Mouse (Mus musculus): Measurements from ENCODE around the gene Olfr524. TPM values are rescaled to one million over a fixed set of nuclear protein-coding genes. Genes with fewer than 3 reads are reported as not detected.

The Olfr524 gene
- polyA plus RNA-seq, 2 experiments, result not detected

DNA sequence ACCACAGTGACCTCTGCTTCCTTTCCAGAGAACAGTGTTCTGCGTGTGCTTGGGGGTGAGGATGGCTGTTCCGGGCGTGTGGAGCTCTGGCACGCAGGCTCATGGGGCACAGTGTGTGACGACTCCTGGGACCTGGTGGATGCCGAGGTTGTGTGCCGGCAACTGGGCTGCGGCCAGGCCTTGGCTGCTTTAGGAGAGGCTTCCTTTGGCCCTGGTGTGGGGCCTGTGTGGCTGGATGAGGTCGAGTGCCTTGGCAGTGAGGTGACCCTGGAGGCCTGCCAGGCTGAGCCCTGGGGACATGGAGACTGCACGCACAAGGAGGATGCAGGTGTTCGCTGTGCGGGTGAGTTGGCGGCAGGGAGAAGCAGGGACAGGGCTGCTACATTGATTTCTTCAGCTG is 22.7 kb upstream of the Olfr524 start:
- Histone ChIP-seq H3K4me3 (replicated peaks; ENCODE audit: low read length) (no peak overlapping the region), H3K36me3 (ENCODE audit: control insufficient read depth, insufficient read depth, low read length) (no peaks in the 10 kb centered on the region), H3K9me3 (ENCODE audit: control insufficient read depth, low read length) (no peaks in the 10 kb centered on the region), H3K4me2 (replicated peaks; ENCODE audit: low read depth, low read length, severe bottlenecking) (no peak overlapping the region), H3K4me1 (ENCODE audit: control insufficient read depth, insufficient read depth, low read length) (no peaks in the 10 kb centered on the region), H3K27ac (replicated peaks; ENCODE audit: low read depth, low read length) (no peak overlapping the region), H3K27me3 (ENCODE audit: control insufficient read depth, insufficient read depth, low read length) (no peaks in the 10 kb centered on the region), H3K9ac (ENCODE audit: low read depth, low read length, severe bottlenecking) (no peak overlapping the region; the same call in 1 of the 2 replicates)
- no peak for DNase-seq (ENCODE audit: low spot score)
- ATAC-seq (ENCODE audit: low FRiP score, low read depth), result no peak
- 80% methylated on average over 13 of the region's 13 CpGs for WGBS
- no peak for TF ChIP-seq POLR2A (IDR thresholded peaks at IDR 0.05; ENCODE audit: borderline replicate concordance, extremely low read depth, insufficient read depth, insufficient read length)

DNA sequence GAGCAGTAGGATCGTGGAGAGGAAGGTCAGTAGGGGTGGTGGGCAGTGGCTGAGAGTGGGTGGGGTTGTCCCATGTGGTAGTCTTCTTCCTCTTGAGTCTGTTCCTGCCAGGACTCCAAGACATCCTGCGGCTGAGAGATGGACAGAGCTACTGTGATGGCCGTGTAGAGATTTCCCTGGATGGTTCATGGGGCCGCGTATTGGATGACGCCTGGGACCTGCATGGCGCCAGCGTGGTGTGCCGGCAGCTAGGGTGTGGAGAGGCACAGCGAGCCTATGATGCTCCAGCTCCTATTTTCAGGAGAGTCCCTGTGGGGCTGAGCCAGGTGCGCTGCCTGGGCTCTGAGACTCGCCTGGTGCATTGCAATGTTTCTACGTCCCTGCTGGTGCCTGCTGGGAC is 18.4 kb upstream of the Olfr524 start:
- H3K4me1 ChIP-seq (ENCODE audit: control insufficient read depth, insufficient read depth, low read length), result no peaks in the 10 kb centered on the region

DNA sequence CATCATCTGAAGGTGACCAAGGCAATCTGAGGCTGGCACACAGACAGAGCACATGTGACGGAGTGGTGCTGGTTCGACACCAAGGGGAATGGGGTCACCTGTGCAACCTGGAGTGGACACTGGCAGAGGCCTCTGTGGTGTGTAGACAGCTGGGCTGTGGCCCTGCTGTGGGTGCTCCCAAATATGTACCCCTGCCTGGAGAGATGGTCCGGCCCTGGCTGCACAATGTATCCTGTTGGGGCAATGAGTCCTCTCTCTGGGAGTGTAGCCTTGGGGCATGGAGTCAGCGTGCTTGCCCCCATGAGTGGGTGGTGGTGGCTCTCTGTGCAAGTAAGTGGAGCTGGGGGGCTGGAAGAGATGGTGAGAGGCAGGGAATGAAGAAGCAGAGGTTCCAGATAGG is 14.6 kb upstream of the Olfr524 start:
- H3K4me2 ChIP-seq (replicated peaks; ENCODE audit: low read depth, low read length, severe bottlenecking), result no peak overlapping the region
- 84% methylated on average over 4 of the region's 4 CpGs for whole genome bisulfite sequencing

More for the DNA sequence above, 18.4 kb upstream of the Olfr524 start:
- H3K4me3 ChIP-seq (replicated peaks; ENCODE audit: low read length), result no peak overlapping the region
- H3K27ac ChIP-seq (replicated peaks; ENCODE audit: low read depth, low read length), result no peak overlapping the region
- DNase-seq (ENCODE audit: low spot score) (no peak), ATAC-seq (ENCODE audit: low FRiP score, low read depth) (no peak)
- no peaks in the 10 kb centered on the region for H3K36me3 ChIP-seq (ENCODE audit: control insufficient read depth, insufficient read depth, low read length)
- H3K4me2 ChIP-seq (replicated peaks; ENCODE audit: low read depth, low read length, severe bottlenecking), result no peak overlapping the region
- no peak for TF ChIP-seq POLR2A (IDR thresholded peaks at IDR 0.05; ENCODE audit: borderline replicate concordance, extremely low read depth, insufficient read depth, insufficient read length)
- 82% methylated on average over 13 of the region's 13 CpGs for WGBS
- H3K9me3 ChIP-seq (ENCODE audit: control insufficient read depth, low read length), result no peaks in the 10 kb centered on the region
- no peak overlapping the region for H3K9ac ChIP-seq (ENCODE audit: low read depth, low read length, severe bottlenecking)
- no peaks in the 10 kb centered on the region for H3K27me3 ChIP-seq (ENCODE audit: control insufficient read depth, insufficient read depth, low read length)

DNA sequence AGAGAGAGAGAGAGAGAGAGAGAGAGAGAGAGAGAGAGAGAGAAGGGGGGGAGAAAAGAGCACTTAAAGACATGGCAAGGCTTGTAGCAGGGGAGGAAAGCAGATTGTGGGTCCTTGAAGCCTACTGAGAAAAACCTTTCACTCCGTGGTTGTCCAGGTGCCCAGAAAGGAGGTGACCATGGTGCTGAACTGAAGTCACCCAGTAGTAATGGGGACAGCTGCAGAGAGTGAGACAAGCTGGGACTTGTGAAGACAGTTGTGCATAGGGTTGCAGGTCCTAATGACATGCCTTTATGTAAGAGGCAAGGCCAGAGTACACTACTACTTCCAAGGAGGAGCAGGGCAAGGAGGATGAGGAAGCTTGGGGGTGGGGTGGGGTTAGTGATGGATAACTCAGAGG is 13.5 kb upstream of the Olfr524 start:
- TF ChIP-seq POLR2A (IDR thresholded peaks at IDR 0.05; ENCODE audit: borderline replicate concordance, extremely low read depth, insufficient read depth, insufficient read length), result no peak
- DNase-seq (ENCODE audit: low spot score), result peak; percentile 9
- 25% methylated on average over 1 of the region's 1 CpGs for WGBS

More for the DNA sequence above, 14.6 kb upstream of the Olfr524 start:
- Histone ChIP-seq H3K4me3 (replicated peaks; ENCODE audit: low read length) (no peak overlapping the region), H3K4me1 (ENCODE audit: control insufficient read depth, insufficient read depth, low read length) (no peaks in the 10 kb centered on the region), H3K9me3 (ENCODE audit: control insufficient read depth, low read length) (no peaks in the 10 kb centered on the region), H3K9ac (ENCODE audit: low read depth, low read length, severe bottlenecking) (no peak overlapping the region), H3K27me3 (ENCODE audit: control insufficient read depth, insufficient read depth, low read length) (no peaks in the 10 kb centered on the region), H3K27ac (replicated peaks; ENCODE audit: low read depth, low read length) (no peak overlapping the region), H3K36me3 (ENCODE audit: control insufficient read depth, insufficient read depth, low read length) (no peaks in the 10 kb centered on the region)
- DNase-seq (ENCODE audit: low spot score), result no peak
- no peak for ATAC-seq (ENCODE audit: low FRiP score, low read depth)
- TF ChIP-seq POLR2A (IDR thresholded peaks at IDR 0.05; ENCODE audit: borderline replicate concordance, extremely low read depth, insufficient read depth, insufficient read length), result no peak

DNA sequence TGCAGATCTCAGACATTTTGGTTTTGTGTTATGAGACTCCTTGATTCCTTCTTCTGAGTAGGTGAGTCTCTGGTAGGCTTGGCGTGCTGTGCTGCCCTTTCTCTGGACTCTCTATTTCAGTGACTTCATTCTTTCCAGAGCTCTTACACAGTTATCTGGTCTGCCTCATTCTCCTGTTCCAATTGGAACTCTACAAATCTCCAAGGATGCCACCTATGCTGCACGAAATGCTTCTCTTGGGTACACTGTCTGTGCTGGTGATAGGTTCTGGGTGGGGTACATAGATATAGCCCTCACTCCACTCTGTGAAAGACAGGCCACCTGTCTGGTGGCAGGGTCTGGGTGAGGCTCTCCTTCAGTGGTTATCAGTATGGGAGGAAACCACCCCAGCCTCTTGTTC is 12.2 kb upstream of the Olfr524 start, which contains the start of gene Cd163l1:
Gene Cd163l1 (plus strand): TSS at position 301 of the 400 bp plus-strand sequence.
- no peak within 1 kb of the TSS for H3K27ac ChIP-seq (replicated peaks; ENCODE audit: low read depth, low read length)
- no peaks in the 10 kb centered on the region for H3K9me3 ChIP-seq (ENCODE audit: control insufficient read depth, low read length)
- 91% methylated on average over 2 of the region's 2 CpGs for WGBS
- H3K27me3 ChIP-seq (ENCODE audit: control insufficient read depth, insufficient read depth, low read length), result no peaks in the 10 kb centered on the region
- ATAC-seq (ENCODE audit: low FRiP score, low read depth) (no peak), DNase-seq (ENCODE audit: low spot score) (no peak)
- H3K4me2 ChIP-seq (replicated peaks; ENCODE audit: low read depth, low read length, severe bottlenecking), result no peak within 1 kb of the TSS
- no peak for TF ChIP-seq POLR2A (IDR thresholded peaks at IDR 0.05; ENCODE audit: borderline replicate concordance, extremely low read depth, insufficient read depth, insufficient read length)
- no peak within 1 kb of the TSS for H3K4me3 ChIP-seq (replicated peaks; ENCODE audit: low read length)
- no peaks in the 10 kb centered on the region for H3K4me1 ChIP-seq (ENCODE audit: control insufficient read depth, insufficient read depth, low read length)
- no peaks in the 10 kb centered on the region for H3K36me3 ChIP-seq (ENCODE audit: control insufficient read depth, insufficient read depth, low read length)
- H3K9ac ChIP-seq (ENCODE audit: low read depth, low read length, severe bottlenecking), result no peak within 1 kb of the TSS

More for the DNA sequence above, 13.5 kb upstream of the Olfr524 start:
- no peaks in the 10 kb centered on the region for H3K36me3 ChIP-seq (ENCODE audit: control insufficient read depth, insufficient read depth, low read length)
- ATAC-seq (ENCODE audit: low FRiP score, low read depth), result no peak
- no peak overlapping the region for H3K27ac ChIP-seq (replicated peaks; ENCODE audit: low read depth, low read length)
- H3K27me3 ChIP-seq (ENCODE audit: control insufficient read depth, insufficient read depth, low read length), result no peaks in the 10 kb centered on the region
- no peaks in the 10 kb centered on the region for H3K9me3 ChIP-seq (ENCODE audit: control insufficient read depth, low read length)
- H3K4me1 ChIP-seq (ENCODE audit: control insufficient read depth, insufficient read depth, low read length), result no peaks in the 10 kb centered on the region
- H3K9ac ChIP-seq (ENCODE audit: low read depth, low read length, severe bottlenecking), result no peak overlapping the region
- no peak overlapping the region for H3K4me3 ChIP-seq (replicated peaks; ENCODE audit: low read length)
- H3K4me2 ChIP-seq (replicated peaks; ENCODE audit: low read depth, low read length, severe bottlenecking), result no peak overlapping the region

DNA sequence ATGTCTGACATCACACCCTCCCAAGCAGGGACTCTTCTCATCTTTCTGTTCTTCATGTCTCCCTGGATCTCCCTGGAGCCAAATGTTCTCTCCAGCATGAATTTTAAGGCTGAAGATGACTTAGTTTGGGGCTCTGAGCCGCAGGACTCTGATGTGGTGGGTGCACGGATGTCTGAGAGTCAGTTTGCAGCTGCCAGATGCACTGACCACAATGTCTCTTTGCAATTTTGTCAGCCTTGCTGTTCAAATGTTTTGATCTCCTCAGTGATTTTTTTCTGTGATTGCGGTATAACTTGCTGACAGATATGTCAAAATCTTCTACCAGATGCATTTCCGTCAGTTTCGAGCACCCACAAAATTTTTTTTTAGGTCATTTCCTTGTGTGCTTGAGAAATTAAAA is 8.1 kb upstream of the Olfr524 start:
- no peaks in the 10 kb centered on the region for H3K27me3 ChIP-seq (ENCODE audit: control insufficient read depth, insufficient read depth, low read length)
- H3K36me3 ChIP-seq (ENCODE audit: control insufficient read depth, insufficient read depth, low read length), result no peaks in the 10 kb centered on the region
- no peak overlapping the region for H3K9ac ChIP-seq (ENCODE audit: low read depth, low read length, severe bottlenecking)
- DNase-seq (ENCODE audit: low spot score), result no peak
- no peak overlapping the region for H3K4me2 ChIP-seq (replicated peaks; ENCODE audit: low read depth, low read length, severe bottlenecking)
- no peak for ATAC-seq (ENCODE audit: low FRiP score, low read depth)
- TF ChIP-seq POLR2A (IDR thresholded peaks at IDR 0.05; ENCODE audit: borderline replicate concordance, extremely low read depth, insufficient read depth, insufficient read length), result no peak
- no peaks in the 10 kb centered on the region for H3K4me1 ChIP-seq (ENCODE audit: control insufficient read depth, insufficient read depth, low read length)
- H3K9me3 ChIP-seq (ENCODE audit: control insufficient read depth, low read length), result no peaks in the 10 kb centered on the region
- no peak overlapping the region for H3K4me3 ChIP-seq (replicated peaks; ENCODE audit: low read length)
- H3K27ac ChIP-seq (replicated peaks; ENCODE audit: low read depth, low read length), result no peak overlapping the region
- WGBS, result 80% methylated on average over 5 of the region's 5 CpGs

Data from limb, embryonic 14.5 days (tissue).